Mouse (Mus musculus) embryonic facial prominence, embryonic 15.5 days (tissue): ENCODE measurements at regions not wholly inside any gene's neighbourhood (a gene's known extent, or its start where the extent isn't known, plus 50 kb on each side); places are given as distances from the start of the nearest gene placed in this dataset.

ENCODE experiments used
- ATAC-seq: fragments of 200-750 bp; cut with Nextera tagmentation; 2 replicates; pipeline ENCODE4 v1.8.0; 2017; ENCODE audit warnings: low read depth, moderate TSS enrichment; ENCODE audit not compliant: insufficient number of reproducible peaks, low FRiP score, low TSS enrichment
- H3K27ac ChIP-seq: fragments of 300-500 bp; sonication (generic); replicated peaks from 2 replicates; pipeline ENCODE4 v1.5.1; 2015; ENCODE audit warnings: mild to moderate bottlenecking, inconsistent platforms
- H3K27me3 ChIP-seq: fragments of 300-500 bp; sonication (generic); 2 replicates; pipeline ENCODE4 v1.6.1; 2015; ENCODE audit warnings: inconsistent platforms
- H3K36me3 ChIP-seq: fragments of 300-500 bp; sonication (generic); 2 replicates; pipeline ENCODE4 v1.6.1; 2015; ENCODE audit warnings: mild to moderate bottlenecking, inconsistent platforms
- H3K4me1 ChIP-seq: fragments of 300-500 bp; sonication (generic); 2 replicates; pipeline ENCODE4 v1.6.1; 2015; ENCODE audit warnings: inconsistent platforms
- H3K4me2 ChIP-seq: fragments of 300-500 bp; sonication (generic); replicated peaks from 2 replicates; pipeline ENCODE4 v1.6.1; 2015; ENCODE audit warnings: mild to moderate bottlenecking, inconsistent platforms
- H3K4me3 ChIP-seq: fragments of 300-500 bp; sonication (generic); replicated peaks from 2 replicates; pipeline ENCODE4 v1.5.1; 2015; ENCODE audit warnings: mild to moderate bottlenecking, inconsistent platforms
- H3K9ac ChIP-seq: fragments of 300-500 bp; sonication (generic); 2 replicates; pipeline ENCODE4 v1.6.1; 2015; ENCODE audit warnings: inconsistent platforms
- H3K9me3 ChIP-seq: fragments of 300-500 bp; sonication (generic); replicated peaks from 2 replicates; pipeline ENCODE4 v1.6.1; 2016; ENCODE audit warnings: inconsistent platforms
- WGBS: fragments of 180-500 bp; shearing (Covaris S2); methylation state at CpG from one replicate; pipeline ENCODE4 v1.1.7; 2015; 5-methylcytosine and 5-hydroxymethylcytosine counted together

- Histone ChIP-seq H3K4me3 (no peak overlapping the region), H3K4me2 (no peak overlapping the region), H3K9me3 (no peaks in the 10 kb centered on the region), H3K36me3 (no peaks in the 10 kb centered on the region), H3K9ac (no peak overlapping the region), H3K27me3 (no peaks in the 10 kb centered on the region), H3K4me1 (no peaks in the 10 kb centered on the region), H3K27ac (no peak overlapping the region)
- 93% methylated on average over 5 of the region's 5 CpGs for WGBS
- ATAC-seq: no peak
Measured at GRCm38 (mm10) chr13:37621319-37622050, 156.7 kb upstream of the Rreb1 start.

- no peak for ATAC-seq
- no peak overlapping the region for H3K27ac ChIP-seq
- H3K9ac ChIP-seq: no peak overlapping the region
- 64% methylated on average over 6 of the region's 6 CpGs for WGBS
- H3K27me3 ChIP-seq: no peaks in the 10 kb centered on the region
- H3K36me3 ChIP-seq: no peaks in the 10 kb centered on the region
- no peak overlapping the region for H3K4me3 ChIP-seq
- no peak overlapping the region for H3K4me2 ChIP-seq
- H3K9me3 ChIP-seq: no peaks in the 10 kb centered on the region
- H3K4me1 ChIP-seq: no peaks in the 10 kb centered on the region
Measured at GRCm38 (mm10) chr13:37622366-37623088, 155.7 kb upstream of the Rreb1 start.

- no peak overlapping the region for H3K4me2 ChIP-seq
- 25% methylated on average over 1 of the region's 1 CpGs for WGBS
- ATAC-seq: no peak
- no peak overlapping the region for H3K9ac ChIP-seq
- H3K27ac ChIP-seq: no peak overlapping the region
- no peak overlapping the region for H3K4me3 ChIP-seq
- no peaks in the 10 kb centered on the region for H3K9me3 ChIP-seq
- no peaks in the 10 kb centered on the region for H3K27me3 ChIP-seq
- 0 out of 2 replicates have a peak, but pooled peaks cover 7% of the 10 kb centered on the region for H3K4me1 ChIP-seq
- no peaks in the 10 kb centered on the region for H3K36me3 ChIP-seq
Measured at GRCm38 (mm10) chr13:37624741-37625140, 153.5 kb upstream of the Rreb1 start.

GRCm38 (mm10) chr13:37625532-37626235 lies 152.5 kb upstream of the Rreb1 start:
- H3K27me3 ChIP-seq: no peaks in the 10 kb centered on the region
- H3K4me2 ChIP-seq: no peak overlapping the region
- 0 out of 2 replicates have a peak, but pooled peaks cover 7% of the 10 kb centered on the region for H3K4me1 ChIP-seq
- no peak for ATAC-seq
- no peak overlapping the region for H3K27ac ChIP-seq
- H3K9ac ChIP-seq: no peak overlapping the region
- H3K4me3 ChIP-seq: no peak overlapping the region
- 80% methylated on average over 13 of the region's 13 CpGs for WGBS
- no peaks in the 10 kb centered on the region for H3K36me3 ChIP-seq
- no peaks in the 10 kb centered on the region for H3K9me3 ChIP-seq

- Histone ChIP-seq H3K27ac (no peak overlapping the region), H3K4me3 (no peak overlapping the region), H3K9me3 (no peaks in the 10 kb centered on the region), H3K4me1 (0 out of 2 replicates have a peak, but pooled peaks cover 7% of the 10 kb centered on the region), H3K36me3 (no peaks in the 10 kb centered on the region), H3K4me2 (no peak overlapping the region), H3K9ac (no peak overlapping the region), H3K27me3 (no peaks in the 10 kb centered on the region)
- no peak for ATAC-seq
- 40% methylated on average over 16 of the region's 16 CpGs for WGBS
Measured at GRCm38 (mm10) chr13:37628391-37629270, 149.6 kb upstream of the Rreb1 start.

- no peak for ATAC-seq
- Histone ChIP-seq H3K9me3 (no peaks in the 10 kb centered on the region), H3K27ac (no peak overlapping the region), H3K4me1 (0 out of 2 replicates have a peak, but pooled peaks cover 7% of the 10 kb centered on the region), H3K4me2 (no peak overlapping the region), H3K36me3 (no peaks in the 10 kb centered on the region), H3K9ac (no peak overlapping the region), H3K4me3 (no peak overlapping the region), H3K27me3 (no peaks in the 10 kb centered on the region)
- 79% methylated on average over 6 of the region's 6 CpGs for WGBS
Measured at GRCm38 (mm10) chr13:37629271-37629899, 148.8 kb upstream of the Rreb1 start.

GRCm38 (mm10) chr13:37632835-37633440 lies 145.3 kb upstream of the Rreb1 start:
- no peak for ATAC-seq
- no peak overlapping the region for H3K9ac ChIP-seq
- H3K27me3 ChIP-seq: no peaks in the 10 kb centered on the region
- H3K9me3 ChIP-seq: no peaks in the 10 kb centered on the region
- 0 out of 2 replicates have a peak, but pooled peaks cover 7% of the 10 kb centered on the region for H3K4me1 ChIP-seq
- no peak overlapping the region for H3K27ac ChIP-seq
- H3K36me3 ChIP-seq: no peaks in the 10 kb centered on the region
- H3K4me3 ChIP-seq: no peak overlapping the region
- 90% methylated on average over 5 of the region's 5 CpGs for WGBS
- H3K4me2 ChIP-seq: no peak overlapping the region

- H3K27ac ChIP-seq: no peak overlapping the region
- H3K27me3 ChIP-seq: no peaks in the 10 kb centered on the region
- H3K4me3 ChIP-seq: no peak overlapping the region
- H3K36me3 ChIP-seq: no peaks in the 10 kb centered on the region
- H3K4me1 ChIP-seq: no peaks in the 10 kb centered on the region
- no peak overlapping the region for H3K4me2 ChIP-seq
- no peaks in the 10 kb centered on the region for H3K9me3 ChIP-seq
- ATAC-seq: no peak
- 69% methylated on average over 4 of the region's 4 CpGs for WGBS
- H3K9ac ChIP-seq: no peak overlapping the region
Measured at GRCm38 (mm10) chr13:37636363-37636762, 141.8 kb upstream of the Rreb1 start.

GRCm38 (mm10) chr13:37637151-37637550 lies 141.0 kb upstream of the Rreb1 start:
- H3K4me2 ChIP-seq: no peak overlapping the region
- H3K4me1 ChIP-seq: no peaks in the 10 kb centered on the region
- H3K27me3 ChIP-seq: no peaks in the 10 kb centered on the region
- no peaks in the 10 kb centered on the region for H3K9me3 ChIP-seq
- no peak overlapping the region for H3K9ac ChIP-seq
- ATAC-seq: no peak
- no peak overlapping the region for H3K27ac ChIP-seq
- H3K36me3 ChIP-seq: no peaks in the 10 kb centered on the region
- no peak overlapping the region for H3K4me3 ChIP-seq
- 80% methylated on average over 10 of the region's 10 CpGs for WGBS

GRCm38 (mm10) chr13:37638071-37638511 lies 140.1 kb upstream of the Rreb1 start:
- Histone ChIP-seq H3K4me2 (no peak overlapping the region), H3K9ac (no peak overlapping the region), H3K9me3 (no peaks in the 10 kb centered on the region), H3K4me3 (no peak overlapping the region), H3K27me3 (no peaks in the 10 kb centered on the region), H3K4me1 (0 out of 2 replicates have a peak, but pooled peaks cover 3% of the 10 kb centered on the region), H3K36me3 (no peaks in the 10 kb centered on the region), H3K27ac (no peak overlapping the region)
- ATAC-seq: no peak
- WGBS: 50% methylated on average over 8 of the region's 8 CpGs
